In the genomic region with DNA sequence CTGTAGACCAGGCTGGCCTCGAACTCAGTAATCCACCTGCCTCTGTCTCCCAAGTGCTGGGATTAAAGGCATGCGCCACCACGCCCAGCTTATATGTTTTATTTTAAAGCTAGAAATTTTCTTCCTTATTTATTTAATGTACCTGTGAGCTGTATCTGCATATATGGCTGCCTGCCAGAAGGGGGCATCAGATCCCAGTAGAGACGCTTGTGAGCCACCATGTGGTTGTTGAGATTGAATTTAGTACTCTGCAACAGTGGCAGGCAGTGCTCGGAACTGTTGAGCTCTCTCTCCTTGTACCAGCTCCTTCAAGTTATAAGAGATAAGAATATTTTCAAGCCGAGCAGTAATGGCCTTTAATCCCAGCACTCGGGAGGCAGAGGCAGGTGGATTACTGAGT, we compare ENCODE assay signal across 8 mouse cellular contexts.
DNase-seq lines count a peak whose midpoint lies in the region.

No protein-coding gene starts in this region.

- DNase-seq in cerebellum, postnatal 14 days, result peak; percentile 42 to 58
- no peak for DNase-seq in cerebellum, adult 8-10 months
- peak; percentile 37 for DNase-seq in right cerebral cortex, postnatal 4 days
- DNase-seq in right cerebral cortex, postnatal 25 days, result no peak
- DNase-seq in kidney, postnatal 10 days, result peak; percentile 56
- DNase-seq in thymus, postnatal 14 days, result peak; percentile 52
- DNase-seq in heart, adult 11 months, result no peak
- DNase-seq in testis, postnatal 14 days (ENCODE audit: low spot score), result no peak

Comparison
In these comparisons a context has a peak if more than half of its experiments do, and no peak if none do; other contexts are left out.
1. DNase-seq: peak in cerebellum, postnatal 14 days (2 of 2), right cerebral cortex, postnatal 4 days (single experiment), kidney, postnatal 10 days (single experiment) and thymus, postnatal 14 days (single experiment); none in cerebellum, adult 8-10 months (single experiment), right cerebral cortex, postnatal 25 days (single experiment), heart, adult 11 months (single experiment) and testis, postnatal 14 days (single experiment).